Mouse (Mus musculus): ENCODE results near the gene Gm21060. TPM values are rescaled to one million over a fixed set of nuclear protein-coding genes. Genes with fewer than 3 reads are reported as not detected.
"Not testable (repeated sequence)": the region's sequence is repeated elsewhere in the genome, so short reads cannot be mapped to it uniquely, and the experiment has no call there.

Gm21060 gene
- polyA plus RNA-seq, 1 experiment from 2014 or later, result not detected

DNA sequence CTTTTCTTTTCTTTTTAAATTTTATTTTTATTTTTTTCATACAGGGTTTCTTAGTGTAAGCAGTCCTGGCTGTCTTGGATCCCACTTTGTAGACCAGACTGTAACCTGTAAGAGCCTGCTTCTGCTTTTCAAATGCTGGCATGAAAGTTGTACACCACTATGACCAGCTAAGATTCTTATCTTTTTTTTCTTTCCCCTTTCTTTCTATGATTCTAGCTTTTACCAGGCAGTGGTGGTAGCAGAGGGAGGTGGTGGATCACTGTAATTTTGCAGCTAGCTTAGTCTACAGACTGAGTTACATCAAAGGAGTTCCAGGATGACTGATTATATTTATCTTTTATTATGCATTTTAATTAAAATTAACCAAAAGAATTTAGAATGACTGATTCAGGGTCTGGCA, 31.9 kb downstream of the Gm21060 start:
- no peak for ATAC-seq (ENCODE audit: low FRiP score)

GRCm38 (mm10) chr19:61264227-61264626, 32.6 kb downstream of the Gm21060 start:
- no peak for ATAC-seq (ENCODE audit: low FRiP score)
- Histone ChIP-seq H3K36me3 (no peaks in the 10 kb centered on the region), H3K9ac (no peak overlapping the region), H3K4me3 (no peak overlapping the region), H3K9me3 (replicated peaks) (no peaks in the 10 kb centered on the region), H3K4me2 (replicated peaks) (no peak overlapping the region), H3K27me3 (no peaks in the 10 kb centered on the region), H3K4me1 (no peaks in the 10 kb centered on the region), H3K27ac (no peak overlapping the region)
- 80% methylated on average over 1 of the region's 1 CpGs for WGBS

More for the DNA sequence above, 31.9 kb downstream of the Gm21060 start:
- Histone ChIP-seq H3K9ac (no peak overlapping the region), H3K4me3 (no peak overlapping the region), H3K4me2 (replicated peaks) (no peak overlapping the region), H3K27ac (no peak overlapping the region), H3K9me3 (replicated peaks) (no peaks in the 10 kb centered on the region), H3K27me3 (no peaks in the 10 kb centered on the region), H3K36me3 (no peaks in the 10 kb centered on the region), H3K4me1 (no peaks in the 10 kb centered on the region)

DNA sequence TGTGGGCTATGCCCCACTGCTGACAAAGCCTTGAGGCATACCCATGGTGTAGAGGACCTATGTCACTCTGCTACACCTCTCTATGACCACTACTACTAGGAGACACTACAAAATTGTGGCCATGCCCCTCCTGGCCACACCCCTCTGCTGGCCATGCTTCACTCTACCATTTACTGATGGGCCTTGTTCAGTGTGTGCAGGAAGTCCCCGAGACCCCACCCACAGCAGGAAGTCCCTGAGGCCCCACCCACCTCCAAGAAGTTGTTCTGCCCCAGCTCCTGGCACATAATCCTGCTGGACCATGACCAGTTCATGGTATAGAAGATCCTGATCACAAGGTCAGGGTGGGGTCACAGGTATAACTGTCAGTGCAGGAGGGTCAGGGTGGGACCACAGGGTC, 35.6 kb downstream of the Gm21060 start:
- WGBS, result 95% methylated on average over 1 of the region's 1 CpGs
- no peaks in the 10 kb centered on the region for H3K9me3 ChIP-seq (replicated peaks)

GRCm38 (mm10) chr19:61257733-61258132, 39.1 kb downstream of the Gm21060 start:
- Histone ChIP-seq H3K9me3 (replicated peaks) (no peaks in the 10 kb centered on the region), H3K9ac (no peak overlapping the region), H3K4me3 (no peak overlapping the region), H3K4me1 (no peaks in the 10 kb centered on the region), H3K36me3 (no peaks in the 10 kb centered on the region), H3K27me3 (no peaks in the 10 kb centered on the region), H3K4me2 (replicated peaks) (no peak overlapping the region), H3K27ac (no peak overlapping the region)
- 91% methylated on average over 18 of the region's 18 CpGs for WGBS
- ATAC-seq (ENCODE audit: low FRiP score), result no peak

More for the DNA sequence above, 35.6 kb downstream of the Gm21060 start:
- ATAC-seq (ENCODE audit: low FRiP score), result no peak
- Histone ChIP-seq H3K9ac (no peak overlapping the region), H3K27me3 (no peaks in the 10 kb centered on the region), H3K27ac (no peak overlapping the region), H3K4me2 (replicated peaks) (no peak overlapping the region), H3K4me3 (no peak overlapping the region), H3K4me1 (no peaks in the 10 kb centered on the region), H3K36me3 (no peaks in the 10 kb centered on the region)

DNA sequence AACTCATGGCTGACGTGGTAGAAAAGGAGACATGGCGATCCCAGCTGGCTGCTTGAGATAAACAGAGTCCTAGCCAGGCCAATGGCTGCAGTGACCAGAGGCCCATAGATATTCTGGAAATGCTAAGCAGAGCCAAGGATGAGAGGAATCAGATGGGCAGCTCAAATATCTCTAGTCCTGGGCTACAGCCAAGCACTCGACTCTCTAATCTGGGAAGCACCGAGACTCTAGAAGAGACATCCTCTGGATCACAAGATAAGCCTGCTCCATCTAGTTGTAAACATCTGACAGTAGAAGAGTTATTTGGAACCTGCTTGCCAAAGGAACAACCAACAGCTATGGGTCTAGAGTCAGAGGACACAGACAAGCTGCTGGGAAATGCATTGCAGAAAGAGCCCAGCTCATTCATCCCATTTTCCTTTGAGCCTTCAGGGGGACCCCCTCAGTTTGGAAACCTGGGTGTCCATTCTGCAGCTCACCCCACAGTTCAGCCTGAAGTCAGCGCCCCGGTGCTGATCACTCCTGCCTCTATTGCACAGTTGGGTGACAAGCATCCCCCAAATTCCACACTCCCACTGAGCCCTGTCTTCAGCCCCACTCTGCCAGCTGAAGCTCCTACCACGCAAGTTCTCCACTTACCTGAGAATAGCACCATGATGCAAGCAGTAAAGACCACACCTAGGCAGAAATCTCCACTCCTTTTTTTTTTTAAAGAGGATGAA, 40.5 kb downstream of the Gm21060 start:
- 94% methylated on average over 7 of the region's 7 CpGs for WGBS
- no peak for ATAC-seq (ENCODE audit: low FRiP score)
- Histone ChIP-seq H3K9ac (no peak overlapping the region), H3K4me3 (no peak overlapping the region), H3K27ac (no peak overlapping the region), H3K27me3 (no peaks in the 10 kb centered on the region), H3K4me1 (no peaks in the 10 kb centered on the region), H3K4me2 (replicated peaks) (no peak overlapping the region), H3K36me3 (no peaks in the 10 kb centered on the region), H3K9me3 (replicated peaks) (no peaks in the 10 kb centered on the region)

- 87% methylated on average over 4 of the region's 4 CpGs for WGBS
- not testable (repeated sequence) for H3K36me3 ChIP-seq; H3K9ac ChIP-seq; H3K27ac ChIP-seq; H3K9me3 ChIP-seq (replicated peaks); H3K4me1 ChIP-seq; H3K4me3 ChIP-seq; H3K4me2 ChIP-seq (replicated peaks); ATAC-seq (ENCODE audit: low FRiP score); H3K27me3 ChIP-seq
Measured at GRCm38 (mm10) chr19:61247334-61247733, 49.5 kb downstream of the Gm21060 start.

Other genes starting within 250 kb of the Gm21060 start
- 40.9 and 45.3 TPM in 2 replicates for gene Zfp950, start 156.2 kb downstream of the Gm21060 start, polyA plus RNA-seq (2016; fragmentation: Nextera tagmentation; extraction: Ambion mirVana)
- not detected in 2 replicates for gene Gm7102, start 120.8 kb downstream of the Gm21060 start, polyA plus RNA-seq (2016; fragmentation: Nextera tagmentation; extraction: Ambion mirVana)
- gene Gm6020, start 113.2 kb downstream of the Gm21060 start, polyA plus RNA-seq (2016; fragmentation: Nextera tagmentation; extraction: Ambion mirVana), result not detected in 2 replicates
- gene Csf2ra, start 68.6 kb downstream of the Gm21060 start, polyA plus RNA-seq (2016; fragmentation: Nextera tagmentation; extraction: Ambion mirVana), result 39.4 and 41.6 TPM in 2 replicates